Mouse (Mus musculus) mature B cell (primary cell): ENCODE results near the gene Gm3045.

ENCODE experiments used
- in situ Hi-C: fragments of 300-500 bp; cut with MboI; formaldehyde crosslinking; loops from 2 replicates; pipeline ENCODE4 v1.14.3; 2019

The Gm3045 gene

GRCm38 (mm10) chr13:56426365-56426764 lies at the start of gene Gm3045:
Gene Gm3045, plus strand, starts transcription at chr13:56426594.
- in situ Hi-C loops, result no loop called here

- in situ Hi-C loops, result no loop called here
Measured at GRCm38 (mm10) chr13:56380855-56381685, 45.3 kb upstream of the Gm3045 start.

- in situ Hi-C loops, result no loop called here
Measured at GRCm38 (mm10) chr13:56383406-56383805, 43.0 kb upstream of the Gm3045 start.

GRCm38 (mm10) chr13:56386411-56386810 lies 40.0 kb upstream of the Gm3045 start:
- in situ Hi-C loops, result no loop called here

GRCm38 (mm10) chr13:56387374-56387773 lies 39.0 kb upstream of the Gm3045 start:
- in situ Hi-C loops, result no loop called here

GRCm38 (mm10) chr13:56388042-56388441 lies 38.4 kb upstream of the Gm3045 start:
- in situ Hi-C loops, result no loop called here

GRCm38 (mm10) chr13:56397572-56397971 lies 28.8 kb upstream of the Gm3045 start:
- in situ Hi-C loops, result no loop called here

GRCm38 (mm10) chr13:56401186-56401585 lies 25.2 kb upstream of the Gm3045 start:
- in situ Hi-C loops, result no loop called here

GRCm38 (mm10) chr13:56403381-56404086 lies 22.9 kb upstream of the Gm3045 start:
- in situ Hi-C loops, result no loop called here

GRCm38 (mm10) chr13:56404511-56405140 lies 21.8 kb upstream of the Gm3045 start:
- in situ Hi-C loops, result no loop called here

GRCm38 (mm10) chr13:56412286-56412873 lies 14.0 kb upstream of the Gm3045 start:
- in situ Hi-C loops, result no loop called here

GRCm38 (mm10) chr13:56418685-56419483 lies 7.5 kb upstream of the Gm3045 start:
- in situ Hi-C loops, result no loop called here

- in situ Hi-C loops, result no loop called here
Measured at GRCm38 (mm10) chr13:56419538-56419937, 6.9 kb upstream of the Gm3045 start.

- in situ Hi-C loops, result no loop called here
Measured at GRCm38 (mm10) chr13:56422072-56422723, 4.2 kb upstream of the Gm3045 start.

GRCm38 (mm10) chr13:56425931-56426330 lies 463 bp upstream of the Gm3045 start:
- in situ Hi-C loops, result no loop called here

- in situ Hi-C loops, result no loop called here
Measured at GRCm38 (mm10) chr13:56428724-56429500, 2.5 kb downstream of the Gm3045 start.

- in situ Hi-C loops, result no loop called here
Measured at GRCm38 (mm10) chr13:56432496-56432895, 6.1 kb downstream of the Gm3045 start.

GRCm38 (mm10) chr13:56433466-56433865 lies 7.1 kb downstream of the Gm3045 start:
- in situ Hi-C loops, result no loop called here

- in situ Hi-C loops, result no loop called here
Measured at GRCm38 (mm10) chr13:56434311-56434751, 7.9 kb downstream of the Gm3045 start.
